Mouse (Mus musculus) E14TG2a.4 (cell line): Measurements from ENCODE around the gene Micu2.

Experiments
- H3K27me3 ChIP-seq: 2 replicates; pipeline ENCODE4 v1.6.1; 2014; ENCODE audit warnings: low read length, control low read depth; ENCODE audit not compliant: insufficient read depth
- H3K36me3 ChIP-seq: 2 replicates; pipeline ENCODE4 v1.6.1; 2014; ENCODE audit warnings: low read length, control low read depth; ENCODE audit not compliant: insufficient read depth
- H3K4me1 ChIP-seq: replicated peaks from 2 replicates; pipeline ENCODE4 v1.6.1; 2014; ENCODE audit warnings: low read depth, low read length, control low read depth
- H3K4me3 ChIP-seq: replicated peaks from 2 replicates; pipeline ENCODE4 v1.5.1; 2014; ENCODE audit warnings: mild to moderate bottlenecking, low read length
- H3K9me3 ChIP-seq: 2 replicates; pipeline ENCODE4 v1.6.1; 2014; ENCODE audit warnings: low read length, control low read depth
- CTCF ChIP-seq: conservative IDR thresholded peaks from 2 replicates; pipeline ENCODE4 v1.5.1; 2014; ENCODE audit warnings: low read length
- NANOG ChIP-seq: IDR thresholded peaks from 2 replicates; pipeline ENCODE4 v1.6.1; 2014; ENCODE audit warnings: borderline replicate concordance, low read length, mixed read lengths
- POU5F1 ChIP-seq: IDR thresholded peaks from 2 replicates; pipeline ENCODE4 v1.6.1; 2014; ENCODE audit warnings: low read length, borderline replicate concordance

The Micu2 gene

GRCm38 (mm10) chr14:57890011-57890842, 108.8 kb downstream of the Micu2 start, which contains the start of gene Zdhhc20:
Zdhhc20 (minus strand) TSS chr14:57890276.
- TF ChIP-seq CTCF (no peak), POU5F1 (no peak), NANOG (no peak)
- Histone ChIP-seq H3K4me1 (peaks cover 69% of the 10 kb centered on the region), H3K36me3 (no peaks in the 10 kb centered on the region), H3K4me3 (peak within 1 kb of the TSS; percentile 94), H3K9me3 (0 out of 2 replicates have a peak, but pooled peaks cover 3% of the 10 kb centered on the region), H3K27me3 (no peaks in the 10 kb centered on the region)

GRCm38 (mm10) chr14:57889541-57890010, 109.5 kb downstream of the Micu2 start:
- TF ChIP-seq NANOG (no peak), CTCF (no peak), POU5F1 (no peak)
- Histone ChIP-seq H3K27me3 (no peaks in the 10 kb centered on the region), H3K36me3 (no peaks in the 10 kb centered on the region), H3K4me3 (peak overlapping the region; percentile 94), H3K9me3 (0 out of 2 replicates have a peak, but pooled peaks cover 3% of the 10 kb centered on the region), H3K4me1 (peaks cover 73% of the 10 kb centered on the region)

- no peak for TF ChIP-seq CTCF
- no peak for TF ChIP-seq NANOG
- no peak for TF ChIP-seq POU5F1
- Histone ChIP-seq H3K4me1 (peaks cover 80% of the 10 kb centered on the region), H3K36me3 (no peaks in the 10 kb centered on the region), H3K4me3 (0 out of 2 replicates have a peak overlapping the region, but pooled peaks have one; percentile 3), H3K27me3 (no peaks in the 10 kb centered on the region), H3K9me3 (no peaks in the 10 kb centered on the region)
These were observed 111.9 kb downstream of the Micu2 start for GRCm38 (mm10) chr14:57887171-57887570.

DNA sequence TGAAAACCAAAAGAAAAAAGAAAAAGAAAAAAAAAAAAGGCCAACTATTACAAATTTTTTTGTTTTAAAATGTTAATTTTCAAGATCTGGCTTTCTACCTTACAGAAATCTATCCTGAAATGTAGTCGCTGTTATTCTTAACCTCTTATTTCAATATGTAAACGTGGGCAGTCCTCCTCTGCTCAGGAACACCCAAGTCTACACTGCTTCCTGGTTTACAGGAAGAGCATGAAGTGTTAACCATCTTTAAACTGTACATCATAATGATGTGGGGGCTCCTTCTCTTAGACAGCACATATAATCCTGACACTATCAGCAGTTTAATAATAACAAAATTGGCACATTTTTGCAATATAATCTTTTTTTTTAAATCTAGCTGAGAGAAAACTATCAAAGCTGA, 113.0 kb downstream of the Micu2 start:
- Histone ChIP-seq H3K9me3 (no peaks in the 10 kb centered on the region), H3K4me3 (0 out of 2 replicates have a peak overlapping the region, but pooled peaks have one; percentile 24), H3K27me3 (no peaks in the 10 kb centered on the region), H3K36me3 (no peaks in the 10 kb centered on the region), H3K4me1 (peaks cover 89% of the 10 kb centered on the region)
- TF ChIP-seq NANOG (no peak), CTCF (no peak), POU5F1 (no peak)

DNA sequence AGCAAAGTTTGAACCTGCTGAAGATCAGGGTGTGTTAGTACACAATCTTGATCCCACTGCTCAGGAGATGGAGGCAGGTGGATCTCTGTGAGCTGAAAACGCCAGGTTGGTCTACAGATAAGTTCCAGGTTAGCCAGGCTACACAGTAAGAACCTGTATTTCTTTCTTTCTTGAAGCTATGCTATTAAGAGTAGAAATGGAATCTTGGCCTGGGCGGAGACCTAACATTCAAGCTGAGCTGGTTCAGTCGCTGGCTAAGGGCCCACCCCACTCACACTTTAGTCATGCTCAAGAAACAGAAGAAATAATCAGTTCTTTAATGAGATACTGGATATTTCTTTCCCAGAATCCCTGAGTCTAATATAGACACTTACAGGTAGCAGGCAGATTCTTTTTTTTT, 115.7 kb downstream of the Micu2 start:
- Histone ChIP-seq H3K36me3 (no peaks in the 10 kb centered on the region), H3K4me1 (peaks cover 96% of the 10 kb centered on the region), H3K9me3 (no peaks in the 10 kb centered on the region), H3K27me3 (no peaks in the 10 kb centered on the region), H3K4me3 (no peak overlapping the region)
- no peak for TF ChIP-seq CTCF
- no peak for TF ChIP-seq POU5F1
- no peak for TF ChIP-seq NANOG

DNA sequence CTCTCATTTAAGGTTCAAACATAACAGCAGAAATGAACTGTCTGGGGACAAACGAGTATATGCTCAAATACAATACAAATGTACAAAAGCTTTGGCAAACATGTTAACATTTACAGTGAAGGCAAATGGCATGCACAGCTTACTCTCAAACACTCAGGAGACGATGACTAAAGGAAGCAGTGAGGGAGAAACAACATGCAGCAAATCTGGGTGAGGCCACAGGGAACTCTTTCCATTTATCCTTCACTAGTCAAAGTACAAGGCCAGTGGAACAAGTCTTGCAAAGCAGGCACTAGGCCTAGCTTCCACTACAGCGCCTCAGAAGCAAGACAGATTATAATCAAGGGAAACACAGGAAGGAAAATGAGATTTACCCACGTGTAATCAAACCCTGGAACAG, 116.3 kb downstream of the Micu2 start:
- H3K4me3 ChIP-seq = no peak overlapping the region
- peaks cover 90% of the 10 kb centered on the region for H3K4me1 ChIP-seq
- H3K9me3 ChIP-seq = no peaks in the 10 kb centered on the region
- H3K27me3 ChIP-seq = no peaks in the 10 kb centered on the region
- no peaks in the 10 kb centered on the region for H3K36me3 ChIP-seq
- TF ChIP-seq NANOG (no peak), POU5F1 (no peak), CTCF (no peak)

DNA sequence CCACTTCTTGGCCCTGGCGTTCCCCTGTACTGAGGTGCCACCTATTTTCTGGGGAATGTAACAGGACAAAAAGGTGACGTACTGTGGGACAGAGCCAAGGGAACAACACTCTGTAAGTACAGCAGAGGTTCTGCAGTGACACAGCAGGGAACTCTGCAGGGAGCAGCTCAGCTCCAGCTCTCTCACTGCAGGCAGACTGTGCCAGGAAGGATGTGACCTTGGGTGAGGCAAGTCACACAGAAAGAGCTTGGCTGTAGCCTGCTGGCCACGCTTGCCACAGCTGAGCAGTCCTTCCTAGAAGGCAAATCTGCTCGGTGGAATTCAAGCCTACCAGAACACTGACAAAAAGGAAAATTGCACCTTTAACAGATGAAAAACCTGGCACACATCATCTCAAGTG, 117.3 kb downstream of the Micu2 start:
- Histone ChIP-seq H3K4me3 (no peak overlapping the region), H3K4me1 (peaks cover 81% of the 10 kb centered on the region), H3K36me3 (no peaks in the 10 kb centered on the region), H3K9me3 (no peaks in the 10 kb centered on the region), H3K27me3 (no peaks in the 10 kb centered on the region)
- TF ChIP-seq NANOG = no peak
- no peak for TF ChIP-seq CTCF
- TF ChIP-seq POU5F1 = no peak

DNA sequence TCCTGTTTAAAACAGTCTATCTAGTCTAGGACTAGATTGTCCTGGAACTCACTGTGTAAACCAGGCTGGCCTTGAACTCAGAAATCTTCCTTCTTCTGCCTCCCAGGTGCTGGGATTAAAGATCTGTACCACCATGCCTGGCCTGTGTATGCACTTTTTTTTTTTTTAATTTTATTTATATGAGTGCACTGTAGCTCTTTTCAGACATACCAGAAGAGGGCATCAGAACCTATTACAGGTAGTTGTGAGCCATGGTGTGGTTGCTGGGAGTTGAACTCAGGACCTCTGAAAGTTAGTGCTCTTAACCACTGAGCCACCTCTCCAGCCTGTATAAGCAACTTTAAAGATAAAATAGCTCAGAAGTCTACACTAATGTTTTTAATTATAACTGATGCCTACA, 118.0 kb downstream of the Micu2 start:
- Histone ChIP-seq H3K4me3 (no peak overlapping the region), H3K27me3 (no peaks in the 10 kb centered on the region), H3K36me3 (no peaks in the 10 kb centered on the region), H3K4me1 (peaks cover 73% of the 10 kb centered on the region), H3K9me3 (no peaks in the 10 kb centered on the region)
- TF ChIP-seq CTCF = no peak
- no peak for TF ChIP-seq POU5F1
- no peak for TF ChIP-seq NANOG

DNA sequence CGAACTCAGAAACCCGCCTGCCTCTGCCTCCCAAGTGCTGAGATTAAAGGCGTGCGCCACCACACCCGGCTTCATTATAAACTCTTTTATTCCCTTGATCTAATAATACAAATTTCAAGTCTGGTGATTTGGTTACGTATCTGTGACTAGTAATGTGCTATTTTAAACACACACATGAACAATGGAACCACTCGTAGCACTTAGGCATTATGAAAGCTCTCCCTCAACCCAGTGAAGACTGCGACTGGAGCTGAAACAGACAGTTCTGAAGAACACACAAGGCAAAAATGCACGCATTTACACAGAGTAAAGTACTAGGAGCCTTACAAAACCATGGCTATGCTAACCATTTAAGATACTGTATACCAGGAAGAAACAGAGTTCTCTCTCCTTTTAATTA, 121.1 kb downstream of the Micu2 start:
- Histone ChIP-seq H3K9me3 (no peaks in the 10 kb centered on the region), H3K4me3 (no peak overlapping the region), H3K36me3 (peaks cover 11% of the 10 kb centered on the region), H3K4me1 (peaks cover 43% of the 10 kb centered on the region), H3K27me3 (no peaks in the 10 kb centered on the region)
- TF ChIP-seq NANOG (no peak), POU5F1 (no peak)
